Mouse (Mus musculus): ENCODE measurements around the gene 4931406P16Rik. TPM values are rescaled to one million over a fixed set of nuclear protein-coding genes. Genes with fewer than 3 reads are reported as not detected.

Gene 4931406P16Rik
- polyA plus RNA-seq, 1 experiment from 2014 or later = 37.2 TPM

- Histone ChIP-seq H3K4me1 (no peaks in the 10 kb centered on the region), H3K9me3 (no peaks in the 10 kb centered on the region), H3K36me3 (no peaks in the 10 kb centered on the region), H3K4me3 (no peak overlapping the region), H3K27me3 (replicated peaks) (no peaks in the 10 kb centered on the region), H3K4me2 (replicated peaks) (no peak overlapping the region), H3K27ac (no peak overlapping the region), H3K9ac (no peak overlapping the region)
- WGBS = 76% methylated on average over 4 of the region's 4 CpGs
- no peak for ATAC-seq (ENCODE audit: low FRiP score, low read depth)
These were observed 7.9 kb downstream of the 4931406P16Rik start for GRCm38 (mm10) chr7:34305454-34305853.

- ATAC-seq (ENCODE audit: low FRiP score, low read depth) = no peak
- Histone ChIP-seq H3K27me3 (replicated peaks) (no peaks in the 10 kb centered on the region), H3K27ac (no peak overlapping the region), H3K9me3 (no peaks in the 10 kb centered on the region), H3K4me2 (replicated peaks) (no peak overlapping the region), H3K4me3 (no peak overlapping the region), H3K36me3 (no peaks in the 10 kb centered on the region), H3K9ac (no peak overlapping the region), H3K4me1 (no peaks in the 10 kb centered on the region)
- 86% methylated on average over 1 of the region's 1 CpGs for WGBS
These were observed 10.7 kb downstream of the 4931406P16Rik start for GRCm38 (mm10) chr7:34302651-34303050.

GRCm38 (mm10) chr7:34301952-34302351 lies 11.4 kb downstream of the 4931406P16Rik start:
- Histone ChIP-seq H3K36me3 (no peaks in the 10 kb centered on the region), H3K9me3 (no peaks in the 10 kb centered on the region), H3K4me1 (no peaks in the 10 kb centered on the region), H3K4me3 (no peak overlapping the region), H3K4me2 (replicated peaks) (no peak overlapping the region), H3K27ac (no peak overlapping the region), H3K9ac (no peak overlapping the region), H3K27me3 (replicated peaks) (no peaks in the 10 kb centered on the region)
- 88% methylated on average over 3 of the region's 3 CpGs for WGBS
- ATAC-seq (ENCODE audit: low FRiP score, low read depth) = no peak

- no peaks in the 10 kb centered on the region for H3K9me3 ChIP-seq
- no peak overlapping the region for H3K4me3 ChIP-seq
- no peaks in the 10 kb centered on the region for H3K4me1 ChIP-seq
- ATAC-seq (ENCODE audit: low FRiP score, low read depth) = no peak
- 90% methylated on average over 2 of the region's 2 CpGs for WGBS
- no peaks in the 10 kb centered on the region for H3K27me3 ChIP-seq (replicated peaks)
- no peak overlapping the region for H3K9ac ChIP-seq
- no peak overlapping the region for H3K27ac ChIP-seq
- H3K4me2 ChIP-seq (replicated peaks) = no peak overlapping the region
- no peaks in the 10 kb centered on the region for H3K36me3 ChIP-seq
These were observed 14.5 kb downstream of the 4931406P16Rik start for GRCm38 (mm10) chr7:34298818-34299217.

GRCm38 (mm10) chr7:34296124-34296523 lies 17.2 kb downstream of the 4931406P16Rik start:
- H3K9ac ChIP-seq = no peak overlapping the region
- H3K27ac ChIP-seq = no peak overlapping the region
- no peaks in the 10 kb centered on the region for H3K36me3 ChIP-seq
- no peak for ATAC-seq (ENCODE audit: low FRiP score, low read depth)
- no peaks in the 10 kb centered on the region for H3K4me1 ChIP-seq
- 85% methylated on average over 3 of the region's 3 CpGs for WGBS
- H3K9me3 ChIP-seq = no peaks in the 10 kb centered on the region
- H3K4me3 ChIP-seq = no peak overlapping the region
- no peak overlapping the region for H3K4me2 ChIP-seq (replicated peaks)
- H3K27me3 ChIP-seq (replicated peaks) = no peaks in the 10 kb centered on the region

- H3K4me3 ChIP-seq = no peak overlapping the region
- H3K27me3 ChIP-seq (replicated peaks) = no peaks in the 10 kb centered on the region
- no peak overlapping the region for H3K27ac ChIP-seq
- no peaks in the 10 kb centered on the region for H3K36me3 ChIP-seq
- WGBS = 89% methylated on average over 2 of the region's 2 CpGs
- no peaks in the 10 kb centered on the region for H3K9me3 ChIP-seq
- no peak overlapping the region for H3K4me2 ChIP-seq (replicated peaks)
- ATAC-seq (ENCODE audit: low FRiP score, low read depth) = no peak
- H3K9ac ChIP-seq = no peak overlapping the region
- no peaks in the 10 kb centered on the region for H3K4me1 ChIP-seq
These were observed 20.7 kb downstream of the 4931406P16Rik start for GRCm38 (mm10) chr7:34292633-34293032.

GRCm38 (mm10) chr7:34291265-34291664 lies 22.1 kb downstream of the 4931406P16Rik start:
- 83% methylated on average over 1 of the region's 1 CpGs for WGBS
- Histone ChIP-seq H3K9ac (no peak overlapping the region), H3K27me3 (replicated peaks) (no peaks in the 10 kb centered on the region), H3K4me3 (no peak overlapping the region), H3K9me3 (no peaks in the 10 kb centered on the region), H3K4me1 (no peaks in the 10 kb centered on the region), H3K36me3 (no peaks in the 10 kb centered on the region), H3K4me2 (replicated peaks) (no peak overlapping the region), H3K27ac (no peak overlapping the region)
- ATAC-seq (ENCODE audit: low FRiP score, low read depth) = no peak

- no peaks in the 10 kb centered on the region for H3K4me1 ChIP-seq
- ATAC-seq (ENCODE audit: low FRiP score, low read depth) = no peak
- H3K9ac ChIP-seq = no peak overlapping the region
- no peaks in the 10 kb centered on the region for H3K36me3 ChIP-seq
- H3K27ac ChIP-seq = no peak overlapping the region
- H3K4me3 ChIP-seq = no peak overlapping the region
- H3K4me2 ChIP-seq (replicated peaks) = no peak overlapping the region
- no peaks in the 10 kb centered on the region for H3K27me3 ChIP-seq (replicated peaks)
- H3K9me3 ChIP-seq = no peaks in the 10 kb centered on the region
These were observed 22.8 kb downstream of the 4931406P16Rik start for GRCm38 (mm10) chr7:34290450-34291151.

GRCm38 (mm10) chr7:34277656-34278055 lies 35.7 kb downstream of the 4931406P16Rik start:
- no peak overlapping the region for H3K4me2 ChIP-seq (replicated peaks)
- H3K27ac ChIP-seq = no peak overlapping the region
- no peak overlapping the region for H3K4me3 ChIP-seq
- 94% methylated on average over 2 of the region's 2 CpGs for WGBS
- no peaks in the 10 kb centered on the region for H3K27me3 ChIP-seq (replicated peaks)
- no peak overlapping the region for H3K9ac ChIP-seq
- H3K36me3 ChIP-seq = no peaks in the 10 kb centered on the region
- H3K4me1 ChIP-seq = no peaks in the 10 kb centered on the region
- H3K9me3 ChIP-seq = no peaks in the 10 kb centered on the region
- no peak for ATAC-seq (ENCODE audit: low FRiP score, low read depth)

GRCm38 (mm10) chr7:34276066-34276465 lies 37.3 kb downstream of the 4931406P16Rik start:
- Histone ChIP-seq H3K9ac (no peak overlapping the region), H3K27ac (no peak overlapping the region), H3K4me1 (no peaks in the 10 kb centered on the region), H3K27me3 (replicated peaks) (no peaks in the 10 kb centered on the region), H3K4me3 (no peak overlapping the region), H3K4me2 (replicated peaks) (no peak overlapping the region), H3K9me3 (no peaks in the 10 kb centered on the region), H3K36me3 (no peaks in the 10 kb centered on the region)
- WGBS = 92% methylated on average over 3 of the region's 3 CpGs
- ATAC-seq (ENCODE audit: low FRiP score, low read depth) = no peak

- Histone ChIP-seq H3K4me1 (no peaks in the 10 kb centered on the region), H3K4me3 (no peak overlapping the region), H3K9ac (no peak overlapping the region), H3K4me2 (replicated peaks) (no peak overlapping the region), H3K9me3 (no peaks in the 10 kb centered on the region), H3K27ac (no peak overlapping the region), H3K27me3 (replicated peaks) (no peaks in the 10 kb centered on the region), H3K36me3 (no peaks in the 10 kb centered on the region)
- 79% methylated on average over 4 of the region's 4 CpGs for WGBS
- ATAC-seq (ENCODE audit: low FRiP score, low read depth) = no peak
These were observed 40.9 kb downstream of the 4931406P16Rik start for GRCm38 (mm10) chr7:34272465-34272864.

GRCm38 (mm10) chr7:34268463-34268862 lies 44.9 kb downstream of the 4931406P16Rik start:
- H3K9me3 ChIP-seq = no peaks in the 10 kb centered on the region
- no peak overlapping the region for H3K4me3 ChIP-seq
- peaks cover 3% of the 10 kb centered on the region; the same call in 1 of the 2 replicates for H3K36me3 ChIP-seq
- WGBS = 81% methylated on average over 1 of the region's 1 CpGs
- H3K27ac ChIP-seq = no peak overlapping the region
- ATAC-seq (ENCODE audit: low FRiP score, low read depth) = no peak
- H3K4me2 ChIP-seq (replicated peaks) = no peak overlapping the region
- H3K9ac ChIP-seq = no peak overlapping the region
- H3K27me3 ChIP-seq (replicated peaks) = no peaks in the 10 kb centered on the region
- H3K4me1 ChIP-seq = no peaks in the 10 kb centered on the region

- no peak overlapping the region for H3K4me3 ChIP-seq
- H3K36me3 ChIP-seq = peaks cover 18% of the 10 kb centered on the region
- H3K4me2 ChIP-seq (replicated peaks) = no peak overlapping the region
- no peaks in the 10 kb centered on the region for H3K9me3 ChIP-seq
- no peak overlapping the region for H3K27ac ChIP-seq
- no peak for ATAC-seq (ENCODE audit: low FRiP score, low read depth)
- H3K27me3 ChIP-seq (replicated peaks) = no peaks in the 10 kb centered on the region
- H3K4me1 ChIP-seq = no peaks in the 10 kb centered on the region
- H3K9ac ChIP-seq = no peak overlapping the region
These were observed 46.9 kb downstream of the 4931406P16Rik start for GRCm38 (mm10) chr7:34266421-34266820.

Data from neural tube, embryonic 12.5 days (tissue).